Mouse (Mus musculus): ENCODE results near the gene Stat3. TPM values are rescaled to one million over a fixed set of nuclear protein-coding genes. Genes with fewer than 3 reads are reported as not detected.
A peak's percentile ranks its signal among the peaks of the same experiment; 100 is the strongest.

The Stat3 gene
- total RNA-seq, 2 experiments from 2014 or later: 38.1 to 48.6 TPM

DNA sequence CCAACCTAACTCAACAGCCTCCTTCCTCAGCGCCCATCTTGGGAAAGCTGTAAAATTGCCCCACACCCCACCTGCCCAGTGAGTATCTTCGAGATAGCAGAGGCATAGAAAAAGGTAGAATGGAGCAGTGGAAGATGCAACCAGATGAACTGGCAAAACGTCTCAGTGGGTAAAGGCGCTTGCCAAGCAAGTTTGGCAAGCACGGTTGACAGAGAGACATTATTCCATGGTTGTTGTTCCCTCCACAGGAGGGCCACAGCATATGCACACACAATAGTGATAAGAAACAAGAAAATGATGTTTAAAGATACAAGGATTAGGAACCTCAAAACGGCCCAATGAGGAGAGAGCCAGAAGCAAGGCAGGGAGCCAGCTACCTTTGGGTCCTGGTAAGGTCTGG is 81.4 kb downstream of the Stat3 start:
- no peak for DNase-seq (ENCODE audit: low spot score)

DNA sequence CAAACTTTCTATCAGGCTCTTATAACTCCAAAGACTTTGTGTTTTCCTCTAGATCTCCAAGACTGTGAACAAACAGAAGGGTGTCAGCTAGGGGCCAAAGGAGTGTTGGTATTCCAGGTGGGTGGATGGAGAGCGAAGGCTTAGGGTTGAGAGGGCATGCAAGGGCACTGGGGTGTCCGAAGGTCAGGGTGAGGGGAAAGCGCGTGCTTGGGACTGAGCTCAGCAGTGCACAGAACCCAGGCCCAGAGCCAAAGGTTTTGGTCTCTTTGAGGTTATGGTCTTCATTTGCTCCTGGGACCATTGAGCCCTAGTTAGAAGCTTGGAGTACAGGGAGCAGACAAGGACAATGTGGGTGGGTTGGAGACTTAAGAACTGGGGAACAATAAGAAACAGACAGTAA is 84.2 kb downstream of the Stat3 start:
- no peak for DNase-seq (ENCODE audit: low spot score)

- no peak for DNase-seq (ENCODE audit: low spot score)
Measured at GRCm38 (mm10) chr11:100854268-100854667, 85.1 kb downstream of the Stat3 start.

GRCm38 (mm10) chr11:100853018-100853417 is 86.3 kb downstream of the Stat3 start:
- DNase-seq (ENCODE audit: low spot score): no peak

- no peak for DNase-seq (ENCODE audit: low spot score)
Measured at GRCm38 (mm10) chr11:100852088-100852487, 87.3 kb downstream of the Stat3 start.

- peak; percentile 68 for DNase-seq (ENCODE audit: low spot score)
Measured at GRCm38 (mm10) chr11:100850778-100851528, 88.4 kb downstream of the Stat3 start.

DNA sequence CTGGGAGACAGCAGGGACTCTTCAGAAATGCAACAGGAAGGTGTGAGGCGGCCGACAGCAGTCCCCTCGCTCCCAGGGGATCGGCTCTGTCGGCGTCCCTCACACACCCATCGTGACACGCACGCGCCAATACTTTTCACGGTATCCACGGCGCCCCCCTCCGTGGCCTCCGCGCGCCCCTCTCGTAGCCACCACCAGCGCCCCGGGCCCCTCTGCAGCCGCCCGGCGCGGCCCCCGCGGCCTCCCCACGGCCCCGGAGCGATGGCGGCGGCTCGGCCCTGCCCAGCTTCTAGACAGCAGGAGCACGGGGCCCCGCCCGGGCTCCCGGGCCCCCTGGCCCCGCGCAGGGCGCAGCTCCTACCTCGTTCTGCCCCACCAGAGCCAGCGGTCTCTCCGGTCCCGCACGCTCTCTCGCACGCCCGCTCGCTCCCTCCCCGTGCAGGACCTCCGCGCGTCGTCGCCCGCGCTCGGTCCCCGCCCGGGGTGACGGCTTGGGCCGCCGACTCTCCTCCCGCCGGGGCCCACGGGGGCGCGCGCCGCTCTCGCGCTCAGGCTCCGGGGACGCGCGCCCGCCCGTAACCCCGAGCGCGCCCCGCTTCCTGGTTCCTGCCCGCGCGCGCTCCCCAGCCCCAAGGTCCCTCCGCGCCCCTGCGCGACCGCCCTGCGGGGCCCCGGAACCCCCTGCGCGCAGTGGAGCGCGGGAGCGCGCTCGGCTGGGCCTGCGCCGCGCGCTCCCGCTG is 89.1 kb downstream of the Stat3 start, which contains the start of gene Stat5b:
TSS of gene Stat5b (minus strand) at position 687 of the 740 bp plus-strand sequence.
- peak; percentile 58 for DNase-seq (ENCODE audit: low spot score)

GRCm38 (mm10) chr11:100849456-100850037 is 89.8 kb downstream of the Stat3 start:
- no peak for DNase-seq (ENCODE audit: low spot score)

- DNase-seq (ENCODE audit: low spot score): no peak
Measured at GRCm38 (mm10) chr11:100848789-100849379, 90.5 kb downstream of the Stat3 start.

DNA sequence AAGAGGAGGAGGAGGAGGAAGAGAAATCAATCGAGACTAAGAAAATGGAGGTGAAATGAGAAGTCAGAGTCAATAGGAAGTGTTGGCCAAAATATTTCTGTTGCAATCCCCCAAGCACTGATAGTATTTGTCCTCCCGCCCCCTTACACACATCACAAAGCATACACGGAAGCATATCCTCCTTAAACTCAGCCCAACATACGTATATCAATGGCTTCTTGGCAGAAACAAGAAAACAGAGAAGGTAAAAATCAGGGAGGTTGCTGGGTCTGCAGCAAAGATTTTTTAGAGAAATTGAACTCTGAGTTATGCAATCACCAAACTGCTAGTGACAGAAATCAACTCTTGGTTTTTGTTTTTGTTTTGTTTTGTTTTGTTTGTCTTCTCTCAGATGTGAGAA is 91.3 kb downstream of the Stat3 start:
- DNase-seq (ENCODE audit: low spot score): no peak

- DNase-seq (ENCODE audit: low spot score): no peak
Measured at GRCm38 (mm10) chr11:100847572-100847971, 91.8 kb downstream of the Stat3 start.

DNA sequence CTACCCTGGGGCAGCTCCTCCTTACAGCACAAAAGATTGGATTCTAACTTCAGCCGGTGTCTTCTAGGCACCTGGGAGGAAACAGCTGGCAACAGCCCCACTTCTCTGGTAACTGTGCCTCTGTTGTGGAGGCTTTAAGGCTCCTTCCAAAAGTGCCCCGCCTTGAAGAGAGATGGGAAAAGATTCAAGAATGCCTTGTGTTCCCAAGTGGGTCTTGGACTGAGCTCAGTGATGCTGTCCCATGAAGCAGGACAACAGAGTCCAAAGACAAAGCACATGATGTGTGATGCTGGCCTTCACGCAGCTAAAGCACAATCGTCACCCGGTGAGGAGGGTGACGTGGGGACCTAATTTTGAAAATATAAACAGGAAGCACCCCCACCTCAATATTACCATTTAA is 93.5 kb downstream of the Stat3 start:
- peak; percentile 66 for DNase-seq (ENCODE audit: low spot score)

DNA sequence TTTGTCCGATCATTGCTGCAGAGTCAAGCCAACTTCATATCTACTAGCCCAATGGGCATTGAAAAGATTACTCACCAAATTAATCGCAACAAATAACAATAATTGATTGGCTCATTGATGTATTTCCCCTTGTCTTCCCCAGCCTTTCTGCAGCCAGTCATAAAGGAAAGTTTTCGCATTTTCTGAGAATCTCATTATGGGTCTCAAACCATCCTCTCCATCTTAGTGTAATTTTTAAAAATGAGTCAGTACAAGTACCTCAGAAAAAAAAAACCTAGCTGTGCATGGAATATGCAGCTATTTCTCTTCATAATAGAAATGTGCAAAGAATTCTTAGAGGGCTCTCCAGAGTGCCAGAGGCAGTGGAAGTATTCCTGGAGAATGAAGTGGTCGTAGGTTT is 95.2 kb downstream of the Stat3 start:
- no peak for DNase-seq (ENCODE audit: low spot score)

DNA sequence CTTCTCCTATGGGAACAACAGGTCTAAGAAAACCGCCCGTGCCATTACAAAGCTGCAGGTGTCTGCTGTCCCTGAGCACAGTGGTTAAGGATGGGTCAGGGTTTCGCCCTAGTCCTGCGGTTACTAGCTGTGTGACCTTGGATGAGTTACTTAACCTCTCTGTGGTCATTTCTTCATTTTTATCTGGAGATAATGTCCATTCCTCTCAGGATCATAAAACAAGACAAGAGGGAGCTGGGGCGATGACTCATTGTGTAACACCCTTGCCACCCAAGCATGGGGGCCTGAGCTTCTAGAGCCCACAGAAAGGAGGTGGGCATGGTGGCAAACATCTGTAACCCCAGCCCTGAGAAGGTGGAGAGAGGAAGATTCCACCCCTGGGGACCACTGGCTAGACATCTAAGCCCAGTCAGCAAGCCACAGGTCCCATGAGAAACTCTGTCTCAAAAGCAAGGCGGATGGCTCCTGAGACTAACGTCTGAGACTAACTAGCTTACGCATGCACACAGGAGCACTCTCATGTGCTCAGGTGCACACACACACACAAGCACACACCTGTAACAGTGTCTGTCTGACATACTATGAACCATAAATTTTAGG is 96.2 kb downstream of the Stat3 start:
- DNase-seq (ENCODE audit: low spot score): no peak

- DNase-seq (ENCODE audit: low spot score): no peak
Measured at GRCm38 (mm10) chr11:100842025-100842424, 97.3 kb downstream of the Stat3 start.

DNA sequence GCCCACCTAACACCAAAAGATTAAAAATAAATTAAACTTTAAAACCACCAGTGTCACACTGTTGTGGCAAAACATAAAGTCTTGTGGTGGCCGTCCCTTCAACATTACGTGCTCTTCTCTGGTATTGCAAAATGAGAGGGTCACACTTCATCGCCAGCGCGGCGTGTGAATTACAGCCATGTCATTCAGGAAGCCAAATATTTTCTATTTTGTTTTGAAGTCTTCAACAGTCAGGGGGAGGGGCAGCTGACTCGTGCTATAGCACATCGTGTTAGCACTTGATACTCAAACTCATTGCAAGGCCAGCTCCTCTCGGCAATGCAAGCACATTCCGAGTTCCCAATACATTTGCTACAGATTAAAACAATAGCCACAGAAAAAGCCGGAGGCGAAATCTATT is 98.5 kb downstream of the Stat3 start:
- no peak for DNase-seq (ENCODE audit: low spot score)

DNA sequence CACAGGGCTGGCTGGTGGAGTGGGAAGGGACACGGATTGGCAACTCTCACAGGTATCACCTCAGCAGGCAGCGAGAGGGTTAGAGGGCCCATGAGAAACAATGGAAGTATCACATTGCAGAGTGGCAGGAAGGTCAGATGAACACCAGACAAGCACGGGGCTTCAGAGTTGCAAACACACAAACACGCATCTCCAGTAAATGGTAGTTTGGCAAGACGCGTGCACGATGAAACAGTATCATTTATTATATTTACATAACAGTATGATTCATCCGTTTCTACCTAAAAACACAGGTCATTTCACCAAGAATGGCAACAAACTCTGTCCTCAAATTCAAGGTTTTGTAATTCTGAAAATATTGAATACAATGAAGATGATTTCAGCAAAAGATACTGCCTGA is 99.8 kb downstream of the Stat3 start:
- DNase-seq (ENCODE audit: low spot score): no peak

GRCm38 (mm10) chr11:100838894-100839293 is 100.4 kb downstream of the Stat3 start:
- no peak for DNase-seq (ENCODE audit: low spot score)

- no peak for DNase-seq (ENCODE audit: low spot score)
Measured at GRCm38 (mm10) chr11:100836923-100837702, 102.2 kb downstream of the Stat3 start.
